Mouse (Mus musculus): ENCODE data around the gene Hcfc1r1. TPM values are rescaled to one million over a fixed set of nuclear protein-coding genes. Genes with fewer than 3 reads are reported as not detected.
A peak's percentile ranks its signal among the peaks of the same experiment; 100 is the strongest.

Hcfc1r1 gene
- total and polyA plus RNA-seq, 2 experiments from 2014 or later = 194 to 210 TPM

DNA sequence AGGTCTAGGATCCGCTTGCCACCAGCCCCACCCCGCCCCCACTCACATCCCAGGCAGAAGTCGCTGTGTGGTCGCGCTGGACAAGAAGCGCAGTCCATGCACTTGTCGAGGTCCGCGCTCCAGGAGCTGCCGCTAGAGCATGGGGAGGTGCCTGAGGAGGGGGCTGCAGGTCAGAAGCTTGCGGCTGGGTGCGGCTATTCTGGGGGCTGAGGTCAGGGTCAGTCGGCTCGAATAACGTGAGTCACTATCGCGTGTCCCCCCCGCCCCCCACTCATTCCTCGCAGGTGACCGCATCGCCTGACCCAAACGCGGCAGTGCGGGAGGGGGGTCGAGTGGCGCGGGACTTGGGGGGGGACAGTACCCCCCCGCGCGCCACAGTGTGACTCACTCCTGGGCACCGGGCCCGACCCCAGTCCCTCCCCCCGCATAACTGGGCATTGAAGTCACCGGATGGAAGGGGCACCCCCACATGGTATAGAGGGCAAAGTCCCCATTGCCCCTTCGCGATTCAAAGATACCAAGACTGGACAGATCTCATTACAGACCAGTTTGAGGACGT, 3.2 kb downstream of the Hcfc1r1 start:
- DNase-seq (ENCODE audit: low spot score) (no peak), ATAC-seq (ENCODE audit: low FRiP score) (no peak)
- no peak for TF ChIP-seq CTCF (IDR thresholded peaks at IDR 0.05)
- WGBS = 2% methylated on average over 36 of the region's 37 CpGs
- H3K4me1 ChIP-seq (ENCODE audit: insufficient read depth, low read length) = peaks cover 19% of the 10 kb centered on the region
- no peaks in the 10 kb centered on the region for H3K36me3 ChIP-seq (ENCODE audit: insufficient read depth, low read length)
- H3K9me3 ChIP-seq (ENCODE audit: low read length) = no peaks in the 10 kb centered on the region
- no peak overlapping the region for H3K27ac ChIP-seq (ENCODE audit: low read depth, low read length)
- H3K4me2 ChIP-seq (ENCODE audit: low read depth, low read length, poor library complexity, severe bottlenecking) = peak overlapping the region; percentile 96
- H3K4me3 ChIP-seq (ENCODE audit: low read depth, low read length) = peak overlapping the region; percentile 43
- peak overlapping the region; percentile 42 for H3K9ac ChIP-seq (replicated peaks; ENCODE audit: low read length, poor library complexity, severe bottlenecking)
- peaks cover 28% of the 10 kb centered on the region for H3K27me3 ChIP-seq (ENCODE audit: insufficient read depth, low read length)

DNA sequence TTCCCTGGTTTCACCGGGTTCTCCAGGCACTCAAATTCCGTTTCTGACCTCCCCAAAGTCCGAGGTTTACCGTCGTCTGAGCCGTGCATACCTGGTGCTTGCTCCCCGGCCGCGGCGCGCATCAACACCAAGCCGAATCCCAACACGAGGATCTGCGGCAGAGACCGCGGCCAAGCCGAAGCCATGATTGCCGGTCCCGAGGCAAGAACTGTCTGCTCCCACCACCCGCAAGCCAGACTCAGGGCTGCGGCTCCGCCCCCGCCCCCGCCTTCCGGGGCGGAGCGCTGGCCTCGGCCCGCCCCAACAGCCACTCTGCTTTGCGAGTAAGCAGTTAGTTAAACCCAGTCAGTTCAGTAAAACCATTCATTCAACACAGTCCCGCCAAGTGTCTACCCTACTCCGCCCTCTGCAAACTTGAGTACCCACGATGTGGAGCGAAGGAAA, 3.9 kb downstream of the Hcfc1r1 start, which contains the start of gene Tnfrsf12a:
Gene Tnfrsf12a, minus strand, starts transcription at position 233 of the 444 bp plus-strand sequence.
- peaks cover 19% of the 10 kb centered on the region for H3K4me1 ChIP-seq (ENCODE audit: insufficient read depth, low read length)
- TF ChIP-seq CTCF (IDR thresholded peaks at IDR 0.05) = no peak
- H3K9ac ChIP-seq (replicated peaks; ENCODE audit: low read length, poor library complexity, severe bottlenecking) = peak within 1 kb of the TSS; percentile 52
- DNase-seq (ENCODE audit: low spot score) = peak; percentile 76
- peak within 1 kb of the TSS; percentile 96 for H3K4me2 ChIP-seq (ENCODE audit: low read depth, low read length, poor library complexity, severe bottlenecking)
- H3K27ac ChIP-seq (ENCODE audit: low read depth, low read length) = no peak within 1 kb of the TSS
- no peaks in the 10 kb centered on the region for H3K9me3 ChIP-seq (ENCODE audit: low read length)
- H3K36me3 ChIP-seq (ENCODE audit: insufficient read depth, low read length) = no peaks in the 10 kb centered on the region
- H3K27me3 ChIP-seq (ENCODE audit: insufficient read depth, low read length) = peaks cover 34% of the 10 kb centered on the region
- H3K4me3 ChIP-seq (ENCODE audit: low read depth, low read length) = peak within 1 kb of the TSS; percentile 43
- ATAC-seq (ENCODE audit: low FRiP score) = no peak
- WGBS = under 1% methylated on average over 34 of the region's 34 CpGs

DNA sequence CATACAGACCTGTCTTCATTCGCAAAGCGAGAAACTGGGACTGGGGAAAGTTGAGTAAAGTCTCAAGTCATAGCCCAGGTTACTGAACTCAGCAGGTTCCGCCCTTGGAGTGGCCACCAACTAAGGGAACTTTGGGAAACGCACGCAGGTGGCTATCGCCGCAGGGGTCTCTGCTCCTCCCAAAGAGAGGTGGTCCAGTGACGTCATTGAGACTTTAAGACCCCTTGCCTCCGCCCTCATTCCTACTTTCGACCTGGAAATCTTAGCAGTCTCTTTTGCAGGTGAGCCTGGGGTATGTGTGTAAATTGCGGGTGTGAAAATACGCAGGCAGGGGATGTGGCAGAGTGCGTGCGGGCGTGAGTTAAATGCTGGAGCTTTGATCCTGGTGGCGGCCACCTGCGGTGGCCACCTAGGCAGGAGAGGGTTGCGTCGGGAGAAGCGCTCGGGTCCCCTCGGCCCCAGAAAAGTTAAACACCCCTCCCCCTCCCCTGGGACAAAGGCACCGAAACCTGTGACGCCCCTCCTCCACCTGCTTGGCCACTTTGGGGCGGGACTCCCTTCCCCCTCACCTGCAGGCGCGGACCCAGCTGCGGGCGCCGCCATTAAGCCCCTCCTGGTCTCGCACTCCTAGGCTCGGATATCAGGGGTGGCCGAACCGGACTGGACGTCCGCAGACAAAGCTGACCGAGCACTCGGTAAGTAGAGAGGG, 5.9 kb downstream of the Hcfc1r1 start, which contains the start of gene Cldn6:
Gene Cldn6, plus strand, starts transcription at position 123 of the 709 bp plus-strand sequence.
- DNase-seq (ENCODE audit: low spot score) (no peak), ATAC-seq (ENCODE audit: low FRiP score) (no peak)
- TF ChIP-seq CTCF (IDR thresholded peaks at IDR 0.05) = no peak
- Histone ChIP-seq H3K27me3 (ENCODE audit: insufficient read depth, low read length) (peaks cover 42% of the 10 kb centered on the region), H3K4me3 (ENCODE audit: low read depth, low read length) (peak within 1 kb of the TSS; percentile 19; the same call in 1 of the 2 replicates), H3K36me3 (ENCODE audit: insufficient read depth, low read length) (no peaks in the 10 kb centered on the region), H3K4me1 (ENCODE audit: insufficient read depth, low read length) (peaks cover 13% of the 10 kb centered on the region), H3K9ac (replicated peaks; ENCODE audit: low read length, poor library complexity, severe bottlenecking) (no peak within 1 kb of the TSS), H3K27ac (ENCODE audit: low read depth, low read length) (no peak within 1 kb of the TSS), H3K9me3 (ENCODE audit: low read length) (no peaks in the 10 kb centered on the region), H3K4me2 (ENCODE audit: low read depth, low read length, poor library complexity, severe bottlenecking) (peak within 1 kb of the TSS; percentile 39; the same call in 1 of the 2 replicates)
- WGBS = 2% methylated on average over 38 of the region's 38 CpGs

DNA sequence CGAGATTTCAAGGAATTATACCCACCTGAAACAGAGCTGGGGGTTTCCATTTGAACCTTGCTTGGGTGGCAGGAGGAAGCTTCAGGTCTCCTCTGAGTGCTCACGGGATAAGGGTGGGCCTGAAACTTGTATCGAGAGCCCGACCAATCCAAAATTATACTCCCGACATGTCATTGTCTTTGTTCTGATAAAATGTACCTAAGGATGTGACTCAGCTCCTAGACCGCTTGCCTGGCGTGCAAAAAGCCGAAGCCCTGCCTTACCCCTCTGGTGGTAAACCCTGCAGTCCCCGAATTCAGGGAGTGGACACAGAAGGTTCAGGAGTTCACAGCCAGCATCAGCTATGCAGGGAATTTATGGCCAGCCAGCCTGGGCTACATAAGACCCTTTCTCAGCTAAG, 6.9 kb downstream of the Hcfc1r1 start:
- H3K4me1 ChIP-seq (ENCODE audit: insufficient read depth, low read length) = peaks cover 6% of the 10 kb centered on the region
- TF ChIP-seq CTCF (IDR thresholded peaks at IDR 0.05) = no peak
- ATAC-seq (ENCODE audit: low FRiP score) = no peak
- peaks cover 46% of the 10 kb centered on the region for H3K27me3 ChIP-seq (ENCODE audit: insufficient read depth, low read length)
- DNase-seq (ENCODE audit: low spot score) = no peak
- no peak overlapping the region for H3K4me2 ChIP-seq (ENCODE audit: low read depth, low read length, poor library complexity, severe bottlenecking)
- H3K9me3 ChIP-seq (ENCODE audit: low read length) = no peaks in the 10 kb centered on the region
- H3K27ac ChIP-seq (ENCODE audit: low read depth, low read length) = no peak overlapping the region
- H3K4me3 ChIP-seq (ENCODE audit: low read depth, low read length) = no peak overlapping the region
- H3K36me3 ChIP-seq (ENCODE audit: insufficient read depth, low read length) = no peaks in the 10 kb centered on the region
- WGBS = 79% methylated on average over 9 of the region's 9 CpGs
- H3K9ac ChIP-seq (replicated peaks; ENCODE audit: low read length, poor library complexity, severe bottlenecking) = no peak overlapping the region

DNA sequence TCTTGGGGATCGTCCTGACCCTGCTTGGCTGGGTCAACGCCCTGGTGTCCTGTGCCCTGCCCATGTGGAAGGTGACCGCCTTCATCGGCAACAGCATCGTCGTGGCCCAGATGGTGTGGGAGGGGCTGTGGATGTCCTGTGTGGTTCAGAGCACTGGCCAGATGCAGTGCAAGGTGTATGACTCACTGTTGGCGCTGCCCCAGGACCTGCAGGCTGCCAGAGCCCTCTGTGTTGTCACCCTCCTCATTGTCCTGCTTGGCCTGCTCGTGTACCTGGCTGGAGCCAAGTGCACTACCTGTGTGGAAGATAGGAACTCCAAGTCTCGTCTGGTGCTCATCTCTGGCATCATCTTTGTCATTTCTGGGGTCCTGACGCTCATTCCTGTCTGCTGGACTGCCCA, 7.7 kb downstream of the Hcfc1r1 start:
- no peak overlapping the region for H3K4me3 ChIP-seq (ENCODE audit: low read depth, low read length)
- ATAC-seq (ENCODE audit: low FRiP score) = no peak
- H3K4me1 ChIP-seq (ENCODE audit: insufficient read depth, low read length) = peaks cover 6% of the 10 kb centered on the region
- H3K4me2 ChIP-seq (ENCODE audit: low read depth, low read length, poor library complexity, severe bottlenecking) = no peak overlapping the region
- 82% methylated on average over 10 of the region's 10 CpGs for WGBS
- no peak overlapping the region for H3K9ac ChIP-seq (replicated peaks; ENCODE audit: low read length, poor library complexity, severe bottlenecking)
- no peak overlapping the region for H3K27ac ChIP-seq (ENCODE audit: low read depth, low read length)
- H3K36me3 ChIP-seq (ENCODE audit: insufficient read depth, low read length) = no peaks in the 10 kb centered on the region
- H3K27me3 ChIP-seq (ENCODE audit: insufficient read depth, low read length) = peaks cover 46% of the 10 kb centered on the region
- no peak for DNase-seq (ENCODE audit: low spot score)
- H3K9me3 ChIP-seq (ENCODE audit: low read length) = no peaks in the 10 kb centered on the region
- no peak for TF ChIP-seq CTCF (IDR thresholded peaks at IDR 0.05)

DNA sequence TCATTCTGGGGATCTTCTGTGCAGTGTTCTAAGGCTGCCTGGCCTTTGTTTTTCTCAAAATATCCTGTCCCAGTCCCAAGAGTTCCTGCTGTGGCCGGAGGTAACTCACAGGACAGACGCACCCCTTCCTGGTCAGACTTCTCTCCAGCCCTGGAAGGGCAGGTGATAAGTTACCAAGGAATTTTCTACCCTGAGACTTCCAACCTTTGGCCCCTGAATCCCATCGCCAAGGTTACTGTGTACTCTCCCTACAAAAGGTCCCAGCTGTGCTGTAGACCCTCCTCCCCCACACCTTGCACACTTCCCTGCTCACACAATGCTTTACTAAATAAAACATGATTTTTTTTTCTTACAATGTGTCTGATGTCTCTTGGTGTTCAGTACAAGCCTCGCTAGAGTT, 8.7 kb downstream of the Hcfc1r1 start:
- no peak overlapping the region for H3K4me3 ChIP-seq (ENCODE audit: low read depth, low read length)
- no peak for ATAC-seq (ENCODE audit: low FRiP score)
- H3K36me3 ChIP-seq (ENCODE audit: insufficient read depth, low read length) = no peaks in the 10 kb centered on the region
- H3K27me3 ChIP-seq (ENCODE audit: insufficient read depth, low read length) = peaks cover 46% of the 10 kb centered on the region
- no peaks in the 10 kb centered on the region for H3K9me3 ChIP-seq (ENCODE audit: low read length)
- WGBS = 64% methylated on average over 4 of the region's 4 CpGs
- no peak for DNase-seq (ENCODE audit: low spot score)
- no peak overlapping the region for H3K9ac ChIP-seq (replicated peaks; ENCODE audit: low read length, poor library complexity, severe bottlenecking)
- TF ChIP-seq CTCF (IDR thresholded peaks at IDR 0.05) = no peak
- no peak overlapping the region for H3K4me2 ChIP-seq (ENCODE audit: low read depth, low read length, poor library complexity, severe bottlenecking)
- H3K27ac ChIP-seq (ENCODE audit: low read depth, low read length) = no peak overlapping the region
- H3K4me1 ChIP-seq (ENCODE audit: insufficient read depth, low read length) = peaks cover 2% of the 10 kb centered on the region; the same call in 1 of the 2 replicates
